Mouse (Mus musculus): ENCODE measurements around the gene Tigar. TPM values are rescaled to one million over a fixed set of nuclear protein-coding genes. Genes with fewer than 3 reads are reported as not detected.
A peak's percentile ranks its signal among the peaks of the same experiment; 100 is the strongest.

The Tigar gene
- polyA plus RNA-seq, 1 experiment from 2014 or later, result 4.3 TPM

DNA sequence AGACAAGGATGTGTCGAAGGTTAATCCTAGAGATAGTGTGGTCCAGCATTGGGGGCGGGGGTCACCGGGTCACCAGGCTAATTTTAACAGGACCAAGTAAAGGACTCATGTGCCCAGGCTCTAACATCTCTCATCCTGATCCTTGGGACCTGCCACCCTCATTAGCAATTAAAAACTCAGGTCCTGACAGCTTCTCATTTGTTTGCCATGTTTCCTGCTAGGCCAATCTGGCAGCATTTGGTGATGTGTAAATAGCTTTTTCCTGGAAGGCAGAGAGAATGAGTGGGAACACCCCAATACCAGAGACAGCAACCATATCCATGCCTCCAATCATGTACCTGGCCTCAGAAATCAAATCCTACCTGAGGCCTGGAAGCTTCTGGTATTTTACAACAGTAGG, 22.6 kb upstream of the Tigar start:
- Histone ChIP-seq H3K27me3 (ENCODE audit: control insufficient read depth, insufficient read depth, low read length) (no peaks in the 10 kb centered on the region), H3K27ac (replicated peaks; ENCODE audit: low read depth, low read length) (no peak overlapping the region), H3K9ac (ENCODE audit: low read length) (no peak overlapping the region), H3K4me2 (ENCODE audit: low read depth, severe bottlenecking) (no peak overlapping the region), H3K9me3 (ENCODE audit: control insufficient read depth, low read length) (no peaks in the 10 kb centered on the region), H3K4me1 (ENCODE audit: control insufficient read depth, insufficient read depth, low read length) (no peaks in the 10 kb centered on the region), H3K36me3 (ENCODE audit: control insufficient read depth, insufficient read depth, low read length) (peaks cover 28% of the 10 kb centered on the region), H3K4me3 (ENCODE audit: low read depth, low read length) (no peak overlapping the region)
- DNase-seq (ENCODE audit: low spot score) (no peak), ATAC-seq (ENCODE audit: insufficient number of reproducible peaks, low FRiP score, low TSS enrichment, low read depth) (no peak)
- 84% methylated on average over 3 of the region's 3 CpGs for WGBS

DNA sequence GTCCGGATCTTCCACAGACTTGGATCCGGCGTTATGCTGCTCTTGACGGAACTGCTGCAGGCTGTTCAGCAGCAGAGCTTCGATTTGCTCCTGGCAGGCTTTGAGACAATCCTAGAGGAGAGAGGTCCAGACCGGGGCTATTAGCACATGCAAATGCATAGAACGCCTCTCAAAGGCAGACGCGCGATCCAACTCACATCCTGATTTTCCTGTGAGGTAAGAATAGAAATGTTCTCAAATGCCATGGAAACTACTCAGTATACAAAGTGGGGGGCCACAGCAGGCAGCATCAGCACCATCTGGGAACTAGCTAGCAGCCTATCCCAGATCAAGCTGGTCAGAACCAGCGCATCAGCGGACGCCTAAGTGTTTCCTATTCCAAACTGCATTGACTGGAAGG, 21.0 kb upstream of the Tigar start:
- DNase-seq (ENCODE audit: low spot score) (no peak), ATAC-seq (ENCODE audit: insufficient number of reproducible peaks, low FRiP score, low TSS enrichment, low read depth) (no peak)
- H3K27ac ChIP-seq (replicated peaks; ENCODE audit: low read depth, low read length), result no peak overlapping the region
- no peak overlapping the region for H3K4me2 ChIP-seq (ENCODE audit: low read depth, severe bottlenecking)
- WGBS, result 78% methylated on average over 13 of the region's 13 CpGs
- H3K9ac ChIP-seq (ENCODE audit: low read length), result no peak overlapping the region
- H3K9me3 ChIP-seq (ENCODE audit: control insufficient read depth, low read length), result no peaks in the 10 kb centered on the region
- H3K36me3 ChIP-seq (ENCODE audit: control insufficient read depth, insufficient read depth, low read length), result peaks cover 25% of the 10 kb centered on the region; the same call in 1 of the 2 replicates
- H3K4me1 ChIP-seq (ENCODE audit: control insufficient read depth, insufficient read depth, low read length), result no peaks in the 10 kb centered on the region
- H3K4me3 ChIP-seq (ENCODE audit: low read depth, low read length), result no peak overlapping the region
- no peaks in the 10 kb centered on the region for H3K27me3 ChIP-seq (ENCODE audit: control insufficient read depth, insufficient read depth, low read length)

DNA sequence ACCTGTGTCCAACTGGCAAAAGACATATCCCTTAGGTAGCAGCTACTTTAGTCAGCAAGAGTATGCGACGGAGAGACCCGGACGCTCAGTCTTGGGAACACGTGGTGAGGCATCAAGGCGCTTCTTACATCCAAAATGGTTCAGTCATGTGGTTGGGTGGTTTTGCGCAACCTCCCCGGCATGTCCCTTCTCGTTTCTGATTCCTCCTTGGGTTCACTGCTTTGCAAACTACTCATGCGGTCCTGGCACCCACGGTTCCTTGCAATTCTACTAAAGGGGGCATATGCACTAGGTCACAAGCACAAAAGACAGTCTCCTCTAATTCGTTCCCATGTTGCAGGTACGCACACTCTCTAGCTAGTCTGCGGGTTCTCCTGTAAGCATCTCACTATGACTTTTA, 20.3 kb upstream of the Tigar start:
- H3K4me2 ChIP-seq (ENCODE audit: low read depth, severe bottlenecking), result no peak overlapping the region
- DNase-seq (ENCODE audit: low spot score) (no peak), ATAC-seq (ENCODE audit: insufficient number of reproducible peaks, low FRiP score, low TSS enrichment, low read depth) (no peak)
- no peaks in the 10 kb centered on the region for H3K27me3 ChIP-seq (ENCODE audit: control insufficient read depth, insufficient read depth, low read length)
- H3K4me1 ChIP-seq (ENCODE audit: control insufficient read depth, insufficient read depth, low read length), result no peaks in the 10 kb centered on the region
- WGBS, result 97% methylated on average over 14 of the region's 14 CpGs
- H3K36me3 ChIP-seq (ENCODE audit: control insufficient read depth, insufficient read depth, low read length), result peaks cover 23% of the 10 kb centered on the region; the same call in 1 of the 2 replicates
- no peak overlapping the region for H3K9ac ChIP-seq (ENCODE audit: low read length)
- H3K27ac ChIP-seq (replicated peaks; ENCODE audit: low read depth, low read length), result no peak overlapping the region
- no peak overlapping the region for H3K4me3 ChIP-seq (ENCODE audit: low read depth, low read length)
- H3K9me3 ChIP-seq (ENCODE audit: control insufficient read depth, low read length), result no peaks in the 10 kb centered on the region

DNA sequence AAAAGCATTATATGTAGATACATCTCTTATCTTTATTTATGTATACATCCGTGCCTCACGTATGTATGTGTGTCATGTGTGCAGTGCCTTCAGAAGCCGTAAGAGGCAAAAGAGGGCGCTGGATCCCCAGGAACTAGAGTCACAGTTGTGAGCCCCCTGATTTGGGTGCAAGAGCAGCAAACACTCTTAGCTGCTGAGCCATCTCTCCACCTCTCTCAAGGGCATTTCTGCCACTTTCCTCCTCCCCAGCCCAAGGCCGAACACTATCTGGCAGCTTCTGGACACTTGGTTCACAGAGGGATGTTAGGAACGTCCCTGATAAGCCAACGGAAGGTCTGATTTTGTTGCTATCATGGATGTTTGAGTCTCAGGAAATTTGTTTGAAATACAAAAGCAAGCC, 14.1 kb upstream of the Tigar start:
- DNase-seq (ENCODE audit: low spot score) (no peak), ATAC-seq (ENCODE audit: insufficient number of reproducible peaks, low FRiP score, low TSS enrichment, low read depth) (no peak)
- no peak overlapping the region for H3K4me3 ChIP-seq (ENCODE audit: low read depth, low read length)
- H3K36me3 ChIP-seq (ENCODE audit: control insufficient read depth, insufficient read depth, low read length), result peaks cover 5% of the 10 kb centered on the region; the same call in 1 of the 2 replicates
- no peak overlapping the region for H3K27ac ChIP-seq (replicated peaks; ENCODE audit: low read depth, low read length)
- no peak overlapping the region for H3K4me2 ChIP-seq (ENCODE audit: low read depth, severe bottlenecking)
- WGBS, result 85% methylated on average over 7 of the region's 7 CpGs
- H3K27me3 ChIP-seq (ENCODE audit: control insufficient read depth, insufficient read depth, low read length), result no peaks in the 10 kb centered on the region
- H3K9me3 ChIP-seq (ENCODE audit: control insufficient read depth, low read length), result no peaks in the 10 kb centered on the region
- no peak overlapping the region for H3K9ac ChIP-seq (ENCODE audit: low read length)
- H3K4me1 ChIP-seq (ENCODE audit: control insufficient read depth, insufficient read depth, low read length), result no peaks in the 10 kb centered on the region

DNA sequence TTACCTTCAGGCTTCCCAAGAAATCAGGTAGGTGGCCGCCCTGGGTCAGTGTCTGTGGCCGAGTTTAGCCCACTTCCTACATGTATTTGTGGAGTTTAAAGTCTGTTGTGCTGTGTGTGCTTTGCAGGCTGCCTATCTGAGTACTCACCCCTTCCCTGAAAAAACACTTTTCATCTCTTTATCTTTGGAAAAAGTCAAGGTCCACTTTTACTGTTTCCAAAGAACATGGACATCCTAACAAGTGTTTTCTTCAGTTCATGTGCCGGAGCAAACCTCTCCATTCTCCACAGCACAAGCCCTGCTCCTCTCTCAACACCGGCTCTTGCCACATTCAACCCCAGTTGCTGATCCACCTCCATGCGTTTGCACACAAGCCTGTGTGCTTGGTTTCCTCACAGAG, 13.6 kb upstream of the Tigar start:
- H3K4me3 ChIP-seq (ENCODE audit: low read depth, low read length), result no peak overlapping the region
- no peak for DNase-seq (ENCODE audit: low spot score)
- no peak overlapping the region for H3K9ac ChIP-seq (ENCODE audit: low read length)
- 83% methylated on average over 5 of the region's 5 CpGs for WGBS
- H3K36me3 ChIP-seq (ENCODE audit: control insufficient read depth, insufficient read depth, low read length), result peaks cover 5% of the 10 kb centered on the region; the same call in 1 of the 2 replicates
- H3K4me2 ChIP-seq (ENCODE audit: low read depth, severe bottlenecking), result no peak overlapping the region
- no peak overlapping the region for H3K27ac ChIP-seq (replicated peaks; ENCODE audit: low read depth, low read length)
- no peaks in the 10 kb centered on the region for H3K9me3 ChIP-seq (ENCODE audit: control insufficient read depth, low read length)
- no peak for ATAC-seq (ENCODE audit: insufficient number of reproducible peaks, low FRiP score, low TSS enrichment, low read depth)
- no peaks in the 10 kb centered on the region for H3K27me3 ChIP-seq (ENCODE audit: control insufficient read depth, insufficient read depth, low read length)
- no peaks in the 10 kb centered on the region for H3K4me1 ChIP-seq (ENCODE audit: control insufficient read depth, insufficient read depth, low read length)

DNA sequence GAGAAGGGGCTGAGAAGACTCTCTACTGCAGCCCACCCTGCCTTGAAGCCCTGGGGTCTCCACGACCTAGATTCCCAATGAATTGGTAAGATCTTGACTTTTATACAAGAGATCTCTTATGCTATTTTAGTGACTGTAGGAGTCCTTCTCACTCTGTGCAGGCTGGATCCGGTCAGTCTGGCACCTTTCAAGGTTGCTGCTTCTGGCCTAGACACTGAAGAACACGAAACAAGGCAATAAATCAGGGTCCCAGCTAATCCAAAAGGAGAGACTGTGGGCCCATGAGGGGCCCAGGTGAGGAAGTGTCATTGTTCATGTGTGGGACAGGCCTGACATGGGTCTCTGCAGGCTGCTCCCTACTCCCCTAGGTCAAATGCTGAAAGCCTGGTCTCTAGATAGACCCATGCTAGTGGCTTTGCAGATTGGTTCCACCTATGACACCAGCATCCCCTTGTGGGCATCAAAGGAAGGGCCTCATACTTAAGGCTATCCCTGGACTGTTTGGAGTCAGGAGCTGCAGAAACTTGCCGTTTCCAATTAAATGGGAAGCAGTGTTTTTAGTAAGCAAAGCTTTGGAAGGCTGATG, 13.0 kb upstream of the Tigar start:
- 70% methylated on average over 4 of the region's 4 CpGs for WGBS
- H3K36me3 ChIP-seq (ENCODE audit: control insufficient read depth, insufficient read depth, low read length), result peaks cover 5% of the 10 kb centered on the region; the same call in 1 of the 2 replicates
- H3K4me2 ChIP-seq (ENCODE audit: low read depth, severe bottlenecking), result no peak overlapping the region
- ATAC-seq (ENCODE audit: insufficient number of reproducible peaks, low FRiP score, low TSS enrichment, low read depth) (no peak), DNase-seq (ENCODE audit: low spot score) (no peak)
- no peaks in the 10 kb centered on the region for H3K27me3 ChIP-seq (ENCODE audit: control insufficient read depth, insufficient read depth, low read length)
- no peaks in the 10 kb centered on the region for H3K4me1 ChIP-seq (ENCODE audit: control insufficient read depth, insufficient read depth, low read length)
- no peak overlapping the region for H3K27ac ChIP-seq (replicated peaks; ENCODE audit: low read depth, low read length)
- no peak overlapping the region for H3K4me3 ChIP-seq (ENCODE audit: low read depth, low read length)
- H3K9ac ChIP-seq (ENCODE audit: low read length), result no peak overlapping the region
- no peaks in the 10 kb centered on the region for H3K9me3 ChIP-seq (ENCODE audit: control insufficient read depth, low read length)

DNA sequence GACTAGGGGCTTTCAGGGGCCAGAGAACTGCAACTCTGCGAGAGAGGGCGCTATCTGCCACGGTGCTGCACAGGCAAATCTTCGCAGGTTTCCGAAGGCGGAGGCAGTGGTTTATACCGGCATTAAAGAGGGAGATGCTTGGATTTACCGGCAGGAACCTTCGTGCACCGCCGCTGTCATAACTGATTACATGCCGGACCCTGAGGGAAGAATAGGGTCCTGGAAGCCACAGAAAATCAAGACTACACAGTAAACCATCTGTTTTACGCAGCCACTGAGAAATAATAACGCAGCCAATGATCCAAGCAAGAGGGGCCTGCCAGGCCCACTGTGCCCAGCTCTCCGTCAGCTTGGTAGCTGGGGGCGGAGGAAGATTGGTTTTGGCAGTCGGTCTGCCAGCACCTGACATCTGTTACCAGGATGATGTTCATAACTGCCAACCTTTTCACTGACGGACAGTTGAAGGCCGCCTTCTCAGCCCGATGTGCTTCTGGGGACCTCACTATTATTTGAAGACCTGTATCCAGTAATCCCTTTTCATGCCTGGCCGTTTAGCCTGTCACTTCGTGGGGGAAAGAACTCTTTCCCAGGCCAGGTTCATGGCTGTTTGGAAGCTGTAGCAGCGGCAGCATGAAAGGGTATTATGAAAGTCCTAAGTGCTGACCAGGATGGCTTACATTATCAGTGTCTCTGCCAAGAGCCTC, 5.5 kb upstream of the Tigar start:
- no peaks in the 10 kb centered on the region for H3K27me3 ChIP-seq (ENCODE audit: control insufficient read depth, insufficient read depth, low read length)
- H3K9ac ChIP-seq (ENCODE audit: low read length), result no peak overlapping the region
- H3K4me2 ChIP-seq (ENCODE audit: low read depth, severe bottlenecking), result no peak overlapping the region
- no peaks in the 10 kb centered on the region for H3K36me3 ChIP-seq (ENCODE audit: control insufficient read depth, insufficient read depth, low read length)
- no peak overlapping the region for H3K27ac ChIP-seq (replicated peaks; ENCODE audit: low read depth, low read length)
- no peaks in the 10 kb centered on the region for H3K9me3 ChIP-seq (ENCODE audit: control insufficient read depth, low read length)
- H3K4me1 ChIP-seq (ENCODE audit: control insufficient read depth, insufficient read depth, low read length), result no peaks in the 10 kb centered on the region
- ATAC-seq (ENCODE audit: insufficient number of reproducible peaks, low FRiP score, low TSS enrichment, low read depth) (no peak), DNase-seq (ENCODE audit: low spot score) (no peak)
- no peak overlapping the region for H3K4me3 ChIP-seq (ENCODE audit: low read depth, low read length)
- 72% methylated on average over 23 of the region's 23 CpGs for WGBS

DNA sequence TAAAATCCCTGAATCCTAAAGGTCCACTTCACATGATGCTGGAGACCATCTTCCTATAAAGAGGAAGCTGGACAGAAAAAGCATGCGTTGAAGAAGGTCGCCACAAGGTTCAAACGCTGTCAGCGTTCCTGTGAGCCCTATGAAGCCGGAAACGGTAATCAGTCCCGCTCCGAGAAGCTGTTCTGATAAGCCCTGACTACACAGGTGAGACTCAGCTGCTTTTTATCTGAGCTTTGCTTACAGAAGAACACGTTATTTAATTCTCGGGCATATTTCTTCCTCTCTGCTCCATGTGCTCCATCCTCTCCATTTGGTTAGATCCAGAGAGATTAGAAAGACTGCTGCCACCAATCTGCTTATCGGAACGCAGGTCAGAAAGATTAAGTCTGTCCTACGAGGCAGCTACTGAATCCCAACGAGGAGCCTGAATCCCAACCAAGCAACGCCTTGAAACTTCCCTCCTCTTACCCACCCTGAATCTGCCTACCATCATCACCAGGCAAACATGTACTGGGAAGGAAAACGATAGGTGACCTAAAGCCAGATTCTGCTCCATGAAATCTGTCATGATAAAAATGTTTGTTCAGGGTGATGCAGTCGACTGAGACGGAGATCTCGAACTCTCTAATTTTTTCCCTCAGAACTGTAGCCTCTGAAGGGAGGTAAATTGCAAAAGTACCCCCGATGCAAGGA, 843 bp downstream of the Tigar start:
- H3K4me1 ChIP-seq (ENCODE audit: control insufficient read depth, insufficient read depth, low read length), result no peaks in the 10 kb centered on the region
- H3K4me2 ChIP-seq (ENCODE audit: low read depth, severe bottlenecking), result peak overlapping the region; percentile 75
- no peaks in the 10 kb centered on the region for H3K9me3 ChIP-seq (ENCODE audit: control insufficient read depth, low read length)
- WGBS, result 45% methylated on average over 20 of the region's 20 CpGs
- H3K27me3 ChIP-seq (ENCODE audit: control insufficient read depth, insufficient read depth, low read length), result no peaks in the 10 kb centered on the region
- no peak overlapping the region for H3K27ac ChIP-seq (replicated peaks; ENCODE audit: low read depth, low read length)
- no peak for DNase-seq (ENCODE audit: low spot score)
- no peaks in the 10 kb centered on the region for H3K36me3 ChIP-seq (ENCODE audit: control insufficient read depth, insufficient read depth, low read length)
- H3K4me3 ChIP-seq (ENCODE audit: low read depth, low read length), result peak overlapping the region; percentile 62
- H3K9ac ChIP-seq (ENCODE audit: low read length), result no peak overlapping the region; the same call in 1 of the 2 replicates
- ATAC-seq (ENCODE audit: insufficient number of reproducible peaks, low FRiP score, low TSS enrichment, low read depth), result no peak

All from limb, embryonic 11.5 days (tissue).